Mouse (Mus musculus) forebrain, embryonic 11.5 days (tissue): ENCODE results near the gene Ptbp1. TPM values are rescaled to one million over a fixed set of nuclear protein-coding genes. Genes with fewer than 3 reads are reported as not detected.

ENCODE experiments used
- microRNA-seq: library from miRNA; unstranded; fragments of <30 nt; microRNA quantifications from one replicate; pipeline ENCODE4, GENCODE M21; 2016; ENCODE audit not compliant: insufficient number of aligned reads
- polyA plus RNA-seq: library from polyadenylated mRNA; unstranded; fragments of >200 nt; fragmentation: Nextera tagmentation; extraction: Ambion mirVana; gene quantifications from 2 replicates; pipeline ENCODE4 v1.2.1, GENCODE M21; 2014

Gene Ptbp1
- polyA plus RNA-seq, 1 experiment from 2014 or later: 295 TPM

Small RNA genes lying within 50 kb of the gene (microRNA-seq; reads per million reads assigned to microRNA genes)
- gene Mir6910: not detected

Other genes starting within 250 kb of the Ptbp1 start
- gene C2cd4c, start 240.4 kb upstream of the Ptbp1 start, polyA plus RNA-seq: 0.04 and 0.09 TPM in 2 replicates
- gene Shc2, start 216.5 kb upstream of the Ptbp1 start, polyA plus RNA-seq: 9.4 and 9.9 TPM in 2 replicates
- gene Odf3l2, start 208.7 kb upstream of the Ptbp1 start, polyA plus RNA-seq: not detected in 2 replicates
- gene Madcam1, start 189.9 kb upstream of the Ptbp1 start, polyA plus RNA-seq: 0.59 and 0.83 TPM in 2 replicates
- gene Tpgs1, start 185.1 kb upstream of the Ptbp1 start, polyA plus RNA-seq: 59.7 and 65.2 TPM in 2 replicates
- 180 and 185 TPM in 2 replicates for gene Cdc34, start 172.2 kb upstream of the Ptbp1 start, polyA plus RNA-seq
- 0.81 and 0.92 TPM in 2 replicates for gene Gzmm, start 165.4 kb upstream of the Ptbp1 start, polyA plus RNA-seq
- gene Bsg, start 149.9 kb upstream of the Ptbp1 start, polyA plus RNA-seq: 551 and 582 TPM in 2 replicates
- 0.15 and 0.40 TPM in 2 replicates for gene Hcn2, start 137.8 kb upstream of the Ptbp1 start, polyA plus RNA-seq
- gene Polrmt, start 107.8 kb upstream of the Ptbp1 start, polyA plus RNA-seq: 41.1 and 44.8 TPM in 2 replicates
- gene Fgf22, start 99.4 kb upstream of the Ptbp1 start, polyA plus RNA-seq: 0.36 and 0.40 TPM in 2 replicates
- 118 TPM in 2 replicates for gene Rnf126, start 87.5 kb upstream of the Ptbp1 start, polyA plus RNA-seq
- 0.41 and 1.0 TPM in 2 replicates for gene Fstl3, start 77.2 kb upstream of the Ptbp1 start, polyA plus RNA-seq
- gene Prss57, start 63.5 kb upstream of the Ptbp1 start, polyA plus RNA-seq: not detected in 2 replicates
- 140 and 157 TPM in 2 replicates for gene Palm, start 60.9 kb upstream of the Ptbp1 start, polyA plus RNA-seq
- gene Misp, start 33.4 kb upstream of the Ptbp1 start, polyA plus RNA-seq: 0.39 and 0.99 TPM in 2 replicates
- gene Prtn3, start 20.0 kb downstream of the Ptbp1 start, polyA plus RNA-seq: 13.0 and 13.3 TPM in 2 replicates
- gene Plppr3, start 20.2 kb downstream of the Ptbp1 start, polyA plus RNA-seq: 131 and 146 TPM in 2 replicates
- gene Elane, start 31.8 kb downstream of the Ptbp1 start, polyA plus RNA-seq: not detected in 2 replicates
- not detected in 2 replicates for gene Cfd, start 36.4 kb downstream of the Ptbp1 start, polyA plus RNA-seq
- 60.4 and 60.6 TPM in 2 replicates for gene Med16, start 54.5 kb downstream of the Ptbp1 start, polyA plus RNA-seq
- gene Gm26602, start 56.4 kb downstream of the Ptbp1 start, polyA plus RNA-seq: 3.3 and 14.8 TPM in 2 replicates
- 0.55 and 1.0 TPM in 2 replicates for gene Kiss1r, start 62.5 kb downstream of the Ptbp1 start, polyA plus RNA-seq
- 135 and 145 TPM in 2 replicates for gene R3hdm4, start 66.8 kb downstream of the Ptbp1 start, polyA plus RNA-seq
- gene Arid3a, start 72.6 kb downstream of the Ptbp1 start, polyA plus RNA-seq: 5.4 and 6.6 TPM in 2 replicates
- gene Wdr18, start 105.7 kb downstream of the Ptbp1 start, polyA plus RNA-seq: 111 and 112 TPM in 2 replicates
- 0.29 and 0.33 TPM in 2 replicates for gene Grin3b, start 116.3 kb downstream of the Ptbp1 start, polyA plus RNA-seq
- 17.8 and 18.6 TPM in 2 replicates for gene Tmem259, start 129.9 kb downstream of the Ptbp1 start, polyA plus RNA-seq
- gene Cnn2, start 134.2 kb downstream of the Ptbp1 start, polyA plus RNA-seq: 160 and 182 TPM in 2 replicates
- 3.4 and 3.9 TPM in 2 replicates for gene Abca7, start 142.1 kb downstream of the Ptbp1 start, polyA plus RNA-seq
- 4.6 and 4.9 TPM in 2 replicates for gene Arhgap45, start 162.2 kb downstream of the Ptbp1 start, polyA plus RNA-seq
- 217 and 243 TPM in 2 replicates for gene Polr2e, start 185.4 kb downstream of the Ptbp1 start, polyA plus RNA-seq
- gene Gpx4, start 192.7 kb downstream of the Ptbp1 start, polyA plus RNA-seq: 506 and 516 TPM in 2 replicates